Mouse (Mus musculus) heart, embryonic 12.5 days (tissue): Measurements from ENCODE around the gene Ubtf. TPM values are rescaled to one million over a fixed set of nuclear protein-coding genes. Genes with fewer than 3 reads are reported as not detected.

ENCODE experiments used
- ATAC-seq: fragments of 200-750 bp; cut with Nextera tagmentation; 2 replicates; pipeline ENCODE4 v1.8.0; 2017; ENCODE audit warnings: moderate TSS enrichment, moderate library complexity; ENCODE audit not compliant: insufficient number of reproducible peaks, low FRiP score
- H3K27ac ChIP-seq: fragments of 300-500 bp; sonication (generic); 2 replicates; pipeline ENCODE4 v1.5.1; 2016; ENCODE audit warnings: mild to moderate bottlenecking, moderate library complexity; ENCODE audit not compliant: poor library complexity, severe bottlenecking
- H3K27me3 ChIP-seq: fragments of 300-500 bp; sonication (generic); replicated peaks from 2 replicates; pipeline ENCODE4 v1.6.1; 2016; ENCODE audit warnings: mild to moderate bottlenecking, moderate library complexity
- H3K36me3 ChIP-seq: fragments of 300-500 bp; sonication (generic); 2 replicates; pipeline ENCODE4 v1.6.1; 2016; ENCODE audit warnings: mild to moderate bottlenecking, moderate library complexity
- H3K4me1 ChIP-seq: fragments of 300-500 bp; sonication (generic); replicated peaks from 2 replicates; pipeline ENCODE4 v1.6.1; 2016; ENCODE audit warnings: mild to moderate bottlenecking
- H3K4me2 ChIP-seq: fragments of 300-500 bp; sonication (generic); 2 replicates; pipeline ENCODE4 v1.6.1; 2016; ENCODE audit warnings: mild to moderate bottlenecking, moderate library complexity
- H3K4me3 ChIP-seq: fragments of 300-500 bp; sonication (generic); 2 replicates; pipeline ENCODE4 v1.5.1; 2016; ENCODE audit warnings: mild to moderate bottlenecking
- H3K9ac ChIP-seq: fragments of 300-500 bp; sonication (generic); 2 replicates; pipeline ENCODE4 v1.6.1; 2016; ENCODE audit warnings: mild to moderate bottlenecking, moderate library complexity
- H3K9me3 ChIP-seq: fragments of 300-500 bp; sonication (generic); replicated peaks from 2 replicates; pipeline ENCODE4 v1.6.1; 2016; ENCODE audit warnings: mild to moderate bottlenecking, moderate library complexity
- WGBS: fragments of 180-500 bp; shearing (Covaris S2); methylation state at CpG from one replicate; pipeline ENCODE4 v1.1.7; 2016; 5-methylcytosine and 5-hydroxymethylcytosine counted together
- polyA plus RNA-seq: library from polyadenylated mRNA; unstranded; fragments of >200 nt; fragmentation: Nextera tagmentation; extraction: Ambion mirVana; gene quantifications from 2 replicates; pipeline ENCODE4 v1.2.1, GENCODE M21; 2016

Ubtf gene
- polyA plus RNA-seq, 1 experiment from 2014 or later = 65.4 TPM

DNA sequence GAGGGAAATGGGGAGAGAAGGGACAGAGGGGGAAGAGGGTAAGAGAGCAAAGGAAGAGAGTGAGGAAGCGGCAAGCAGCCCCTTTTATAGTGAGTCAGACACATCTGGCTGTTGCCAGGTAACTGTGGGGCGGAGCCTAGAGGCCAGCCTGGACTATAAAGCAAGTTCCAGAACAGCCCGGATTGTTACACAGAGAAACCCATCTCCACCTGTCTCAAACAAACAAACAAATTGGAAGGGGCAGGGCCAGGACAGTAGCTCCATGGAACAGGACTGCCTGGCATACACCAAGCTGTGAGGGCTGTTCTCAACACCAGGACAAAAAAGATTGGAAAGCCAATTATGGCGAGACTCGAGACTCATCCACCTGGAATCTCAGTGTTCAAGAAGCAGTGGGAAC lies 27.4 kb upstream of the Ubtf start:
- no peaks in the 10 kb centered on the region for H3K36me3 ChIP-seq
- H3K27me3 ChIP-seq = peaks cover 11% of the 10 kb centered on the region
- no peaks in the 10 kb centered on the region for H3K9me3 ChIP-seq
- 73% methylated on average over 5 of the region's 5 CpGs for whole genome bisulfite sequencing
- no peaks in the 10 kb centered on the region for H3K4me1 ChIP-seq
- H3K4me2 ChIP-seq = no peak overlapping the region
- H3K9ac ChIP-seq = no peak overlapping the region
- ATAC-seq = no peak
- H3K4me3 ChIP-seq = no peak overlapping the region
- H3K27ac ChIP-seq = no peak overlapping the region

GRCm38 (mm10) chr11:102344458-102344857 lies 24.9 kb upstream of the Ubtf start:
- WGBS = 82% methylated on average over 3 of the region's 3 CpGs
- H3K27ac ChIP-seq = no peak overlapping the region
- ATAC-seq = no peak
- no peak overlapping the region for H3K4me3 ChIP-seq
- H3K27me3 ChIP-seq = no peaks in the 10 kb centered on the region
- no peaks in the 10 kb centered on the region for H3K4me1 ChIP-seq
- peaks cover 4% of the 10 kb centered on the region; the same call in 1 of the 2 replicates for H3K9me3 ChIP-seq
- no peak overlapping the region for H3K9ac ChIP-seq
- H3K4me2 ChIP-seq = no peak overlapping the region
- H3K36me3 ChIP-seq = no peaks in the 10 kb centered on the region

- Histone ChIP-seq H3K4me2 (no peak overlapping the region), H3K27ac (no peak overlapping the region), H3K9me3 (peaks cover 4% of the 10 kb centered on the region; the same call in 1 of the 2 replicates), H3K4me1 (peaks cover 6% of the 10 kb centered on the region; the same call in 1 of the 2 replicates), H3K4me3 (no peak overlapping the region), H3K9ac (no peak overlapping the region), H3K27me3 (no peaks in the 10 kb centered on the region), H3K36me3 (no peaks in the 10 kb centered on the region)
- no peak for ATAC-seq
- 70% methylated on average over 12 of the region's 12 CpGs for WGBS
Measured at GRCm38 (mm10) chr11:102342742-102343141, 23.2 kb upstream of the Ubtf start.

GRCm38 (mm10) chr11:102341101-102341500 lies 21.6 kb upstream of the Ubtf start:
- peaks cover 4% of the 10 kb centered on the region; the same call in 1 of the 2 replicates for H3K9me3 ChIP-seq
- H3K4me1 ChIP-seq = peaks cover 6% of the 10 kb centered on the region; the same call in 1 of the 2 replicates
- H3K9ac ChIP-seq = no peak overlapping the region
- no peak overlapping the region for H3K27ac ChIP-seq
- no peak overlapping the region for H3K4me2 ChIP-seq
- 89% methylated on average over 4 of the region's 4 CpGs for WGBS
- H3K27me3 ChIP-seq = no peaks in the 10 kb centered on the region
- no peak for ATAC-seq
- no peak overlapping the region for H3K4me3 ChIP-seq
- no peaks in the 10 kb centered on the region for H3K36me3 ChIP-seq

- Histone ChIP-seq H3K27ac (no peak overlapping the region), H3K27me3 (no peaks in the 10 kb centered on the region), H3K4me2 (no peak overlapping the region), H3K9me3 (peaks cover 4% of the 10 kb centered on the region; the same call in 1 of the 2 replicates), H3K4me1 (peaks cover 13% of the 10 kb centered on the region), H3K36me3 (no peaks in the 10 kb centered on the region), H3K4me3 (no peak overlapping the region), H3K9ac (no peak overlapping the region)
- ATAC-seq = no peak
- 55% methylated on average over 4 of the region's 4 CpGs for WGBS
Measured at GRCm38 (mm10) chr11:102339624-102340023, 20.1 kb upstream of the Ubtf start.

DNA sequence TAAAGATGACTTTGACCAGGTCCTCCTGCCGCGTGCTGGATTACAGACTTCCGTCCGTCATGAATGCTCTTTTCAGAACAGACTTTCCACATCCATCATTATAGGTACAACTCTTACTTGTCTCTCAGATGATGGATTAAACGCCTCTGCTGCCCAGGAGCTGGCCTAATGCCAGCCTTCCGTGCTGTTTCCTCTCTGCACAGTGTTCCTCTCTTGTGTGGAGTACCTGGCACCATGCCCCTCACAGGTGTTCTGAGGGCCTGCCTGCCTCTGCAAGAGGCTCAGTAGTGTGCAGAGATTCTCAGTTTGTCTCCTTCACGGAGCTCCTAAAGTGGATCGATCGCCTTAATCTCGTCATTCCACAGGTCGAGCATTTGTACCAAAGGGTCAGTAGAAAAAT lies 19.7 kb upstream of the Ubtf start:
- no peak for ATAC-seq
- WGBS = 72% methylated on average over 11 of the region's 11 CpGs
- no peak overlapping the region for H3K4me2 ChIP-seq
- no peaks in the 10 kb centered on the region for H3K27me3 ChIP-seq
- no peak overlapping the region for H3K27ac ChIP-seq
- no peaks in the 10 kb centered on the region for H3K36me3 ChIP-seq
- H3K4me3 ChIP-seq = no peak overlapping the region
- H3K9ac ChIP-seq = no peak overlapping the region
- H3K4me1 ChIP-seq = peaks cover 13% of the 10 kb centered on the region
- peaks cover 4% of the 10 kb centered on the region; the same call in 1 of the 2 replicates for H3K9me3 ChIP-seq

DNA sequence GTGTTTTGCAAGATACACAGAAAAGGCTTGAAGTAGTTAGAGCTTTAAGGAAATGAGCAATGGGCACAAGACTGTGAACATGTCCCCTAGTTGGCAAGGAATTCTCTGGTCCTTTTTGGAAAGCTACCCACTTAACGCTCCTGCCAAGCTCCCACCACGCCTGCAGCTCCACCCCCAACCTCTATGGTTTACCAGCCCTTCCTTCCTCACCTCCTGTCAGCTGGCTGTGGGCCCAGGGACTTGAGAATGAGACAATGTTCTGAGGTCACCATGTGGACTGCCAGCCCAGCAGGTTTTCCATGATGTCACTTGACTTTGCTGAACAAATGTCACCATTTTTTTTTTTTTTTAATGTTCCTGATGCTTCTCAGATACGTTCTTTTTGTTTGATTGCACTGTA lies 19.0 kb upstream of the Ubtf start:
- 25% methylated on average over 3 of the region's 3 CpGs for WGBS
- ATAC-seq = peak; percentile 57; the same call in 1 of the 2 replicates
- H3K27ac ChIP-seq = no peak overlapping the region

GRCm38 (mm10) chr11:102337921-102338320 lies 18.4 kb upstream of the Ubtf start:
- Histone ChIP-seq H3K4me1 (peaks cover 13% of the 10 kb centered on the region), H3K9ac (no peak overlapping the region), H3K4me2 (no peak overlapping the region), H3K27ac (no peak overlapping the region), H3K36me3 (no peaks in the 10 kb centered on the region), H3K27me3 (no peaks in the 10 kb centered on the region), H3K9me3 (peaks cover 4% of the 10 kb centered on the region; the same call in 1 of the 2 replicates), H3K4me3 (no peak overlapping the region)
- WGBS = 82% methylated on average over 1 of the region's 1 CpGs
- no peak for ATAC-seq

More for the DNA sequence above, 19.0 kb upstream of the Ubtf start:
- H3K9me3 ChIP-seq = peaks cover 4% of the 10 kb centered on the region; the same call in 1 of the 2 replicates
- no peaks in the 10 kb centered on the region for H3K36me3 ChIP-seq
- H3K4me2 ChIP-seq = no peak overlapping the region
- peaks cover 13% of the 10 kb centered on the region for H3K4me1 ChIP-seq
- H3K4me3 ChIP-seq = no peak overlapping the region
- no peaks in the 10 kb centered on the region for H3K27me3 ChIP-seq
- no peak overlapping the region for H3K9ac ChIP-seq

DNA sequence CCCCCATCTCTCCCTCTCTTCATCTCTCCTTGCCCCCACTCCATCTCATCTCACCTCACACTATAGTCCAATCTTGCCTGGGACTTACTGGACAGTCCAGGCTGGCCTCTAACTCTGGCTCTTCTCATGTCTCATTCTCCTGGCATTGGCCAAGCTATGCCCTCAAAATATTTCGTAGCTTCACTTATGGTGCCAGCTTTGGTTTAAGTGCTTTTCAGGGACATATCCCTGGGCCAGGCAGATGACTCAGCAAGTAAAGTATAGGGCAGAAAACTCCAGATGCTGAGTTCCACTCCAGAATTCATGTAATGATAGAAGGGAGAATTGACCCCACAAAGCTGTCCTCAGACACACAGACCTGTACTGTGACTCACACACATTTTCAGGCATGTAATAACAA lies 16.6 kb upstream of the Ubtf start:
- Histone ChIP-seq H3K9ac (no peak overlapping the region), H3K4me1 (peaks cover 13% of the 10 kb centered on the region), H3K4me3 (no peak overlapping the region), H3K9me3 (peaks cover 4% of the 10 kb centered on the region; the same call in 1 of the 2 replicates), H3K27ac (no peak overlapping the region), H3K36me3 (no peaks in the 10 kb centered on the region), H3K4me2 (no peak overlapping the region), H3K27me3 (no peaks in the 10 kb centered on the region)
- 69% methylated on average over 1 of the region's 1 CpGs for WGBS
- no peak for ATAC-seq

DNA sequence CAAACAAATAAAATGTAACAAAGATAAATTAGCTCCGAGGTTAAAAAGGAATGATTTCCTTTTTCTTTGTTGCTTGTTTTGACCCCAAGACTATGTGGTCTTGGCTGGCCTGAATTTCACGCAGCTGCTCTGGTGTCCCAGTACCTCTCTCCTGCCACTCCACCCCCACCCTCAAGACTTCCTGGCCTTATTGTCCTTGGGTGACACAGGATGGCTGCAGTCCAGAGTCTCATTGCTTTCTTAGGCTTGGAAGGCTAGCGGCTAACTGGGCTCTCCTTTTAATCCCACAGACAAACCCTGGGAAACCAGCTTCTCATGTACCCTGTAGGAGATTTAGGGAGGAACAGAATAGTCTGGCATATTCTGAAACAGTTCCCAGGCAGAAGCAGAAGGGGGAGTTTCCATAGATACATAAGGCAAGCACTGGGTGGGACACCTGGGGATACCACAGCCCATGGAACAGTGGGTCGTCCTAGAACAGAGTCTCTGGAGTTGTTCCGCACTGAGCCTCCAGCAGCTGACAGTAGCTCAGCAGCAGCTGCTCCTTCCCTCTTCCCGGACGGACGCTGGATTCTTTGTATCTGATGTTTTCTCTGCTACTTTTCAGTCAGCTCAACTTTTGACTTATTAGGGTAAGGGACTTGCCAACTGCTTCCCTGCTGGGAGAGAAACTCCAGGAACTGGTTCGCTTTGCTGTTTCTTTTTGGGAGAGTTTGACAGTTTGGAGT lies 15.6 kb upstream of the Ubtf start:
- Histone ChIP-seq H3K9ac (peak overlapping the region; percentile 36; the same call in 1 of the 2 replicates), H3K4me2 (0 out of 2 replicates have a peak overlapping the region, but pooled peaks have one; percentile 10), H3K4me1 (peaks cover 13% of the 10 kb centered on the region), H3K4me3 (no peak overlapping the region), H3K36me3 (no peaks in the 10 kb centered on the region), H3K27ac (0 out of 2 replicates have a peak overlapping the region, but pooled peaks have one; percentile 21), H3K9me3 (peaks cover 4% of the 10 kb centered on the region; the same call in 1 of the 2 replicates), H3K27me3 (no peaks in the 10 kb centered on the region)
- WGBS = 30% methylated on average over 9 of the region's 9 CpGs
- ATAC-seq = no peak

DNA sequence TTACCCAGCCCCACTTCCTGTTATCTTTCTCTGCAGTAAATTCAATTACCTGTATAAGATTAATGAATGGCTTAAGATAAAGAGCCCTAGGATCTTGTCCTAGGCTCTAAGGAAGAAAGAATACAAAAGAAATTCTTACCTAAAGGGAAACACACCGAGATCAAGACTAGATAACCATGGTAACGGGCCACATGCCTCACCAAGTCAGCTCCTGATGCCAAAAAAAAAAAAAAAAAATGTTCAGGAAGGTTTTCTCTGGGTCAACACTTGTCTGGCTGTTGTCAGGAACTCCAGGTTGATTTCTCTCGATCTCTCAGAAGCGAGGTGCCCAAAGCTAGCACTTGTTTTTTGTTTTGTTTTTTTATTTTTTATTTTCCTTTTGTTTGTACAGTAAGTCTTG lies 14.5 kb upstream of the Ubtf start:
- Histone ChIP-seq H3K4me2 (no peak overlapping the region), H3K36me3 (no peaks in the 10 kb centered on the region), H3K9me3 (no peaks in the 10 kb centered on the region), H3K27ac (no peak overlapping the region), H3K4me1 (peaks cover 13% of the 10 kb centered on the region), H3K27me3 (no peaks in the 10 kb centered on the region), H3K4me3 (no peak overlapping the region), H3K9ac (no peak overlapping the region)
- no peak for ATAC-seq
- WGBS = 59% methylated on average over 4 of the region's 4 CpGs
